Mouse (Mus musculus): ENCODE data around the gene Gm21188. TPM values are rescaled to one million over a fixed set of nuclear protein-coding genes. Genes with fewer than 3 reads are reported as not detected.
"Not testable (repeated sequence)": the region's sequence is repeated elsewhere in the genome, so short reads cannot be mapped to it uniquely, and the experiment has no call there.

Gm21188 gene
- polyA plus RNA-seq, 1 experiment from 2014 or later, result not detected

- not testable (repeated sequence) for H3K4me2 ChIP-seq (ENCODE audit: low read depth, low read length); H3K36me3 ChIP-seq (ENCODE audit: control insufficient read depth, insufficient read depth, low read length); H3K9ac ChIP-seq (replicated peaks; ENCODE audit: low read depth, low read length); H3K27ac ChIP-seq (ENCODE audit: low read depth, low read length); H3K27me3 ChIP-seq (ENCODE audit: control insufficient read depth, insufficient read depth, low read length); H3K4me3 ChIP-seq (ENCODE audit: low read depth, low read length); ATAC-seq (ENCODE audit: low read depth); H3K9me3 ChIP-seq (ENCODE audit: control insufficient read depth, low read length); H3K4me1 ChIP-seq (ENCODE audit: control insufficient read depth, insufficient read depth, low read length)
- no CpG with 5 or more reads among the region's 4 CpGs for WGBS
Observed at GRCm38 (mm10) chr13:120062903-120063302, 10.9 kb upstream of the Gm21188 start.

GRCm38 (mm10) chr13:120048608-120049007 lies 3.4 kb downstream of the Gm21188 start:
- not testable (repeated sequence) for H3K27me3 ChIP-seq (ENCODE audit: control insufficient read depth, insufficient read depth, low read length); H3K4me1 ChIP-seq (ENCODE audit: control insufficient read depth, insufficient read depth, low read length); H3K4me3 ChIP-seq (ENCODE audit: low read depth, low read length); H3K4me2 ChIP-seq (ENCODE audit: low read depth, low read length); H3K36me3 ChIP-seq (ENCODE audit: control insufficient read depth, insufficient read depth, low read length); ATAC-seq (ENCODE audit: low read depth); H3K27ac ChIP-seq (ENCODE audit: low read depth, low read length); H3K9me3 ChIP-seq (ENCODE audit: control insufficient read depth, low read length); H3K9ac ChIP-seq (replicated peaks; ENCODE audit: low read depth, low read length)
- no CpG with 5 or more reads among the region's 5 CpGs for WGBS

GRCm38 (mm10) chr13:120048186-120048585 lies 3.8 kb downstream of the Gm21188 start:
- not testable (repeated sequence) for H3K9ac ChIP-seq (replicated peaks; ENCODE audit: low read depth, low read length); H3K27me3 ChIP-seq (ENCODE audit: control insufficient read depth, insufficient read depth, low read length); H3K4me1 ChIP-seq (ENCODE audit: control insufficient read depth, insufficient read depth, low read length); H3K9me3 ChIP-seq (ENCODE audit: control insufficient read depth, low read length); H3K4me3 ChIP-seq (ENCODE audit: low read depth, low read length); H3K36me3 ChIP-seq (ENCODE audit: control insufficient read depth, insufficient read depth, low read length); H3K27ac ChIP-seq (ENCODE audit: low read depth, low read length); ATAC-seq (ENCODE audit: low read depth); H3K4me2 ChIP-seq (ENCODE audit: low read depth, low read length)
- no CpG with 5 or more reads among the region's 2 CpGs for WGBS

- not testable (repeated sequence) for H3K36me3 ChIP-seq (ENCODE audit: control insufficient read depth, insufficient read depth, low read length); H3K4me3 ChIP-seq (ENCODE audit: low read depth, low read length); H3K27ac ChIP-seq (ENCODE audit: low read depth, low read length); H3K4me2 ChIP-seq (ENCODE audit: low read depth, low read length); H3K4me1 ChIP-seq (ENCODE audit: control insufficient read depth, insufficient read depth, low read length); H3K9me3 ChIP-seq (ENCODE audit: control insufficient read depth, low read length); H3K27me3 ChIP-seq (ENCODE audit: control insufficient read depth, insufficient read depth, low read length); H3K9ac ChIP-seq (replicated peaks; ENCODE audit: low read depth, low read length)
- WGBS, result under 1% methylated on average over 14 of the region's 40 CpGs
- ATAC-seq (ENCODE audit: low read depth), result peak; percentile 44
Observed at GRCm38 (mm10) chr13:120046422-120047209, 5.4 kb downstream of the Gm21188 start.

GRCm38 (mm10) chr13:120041145-120041544 lies 10.8 kb downstream of the Gm21188 start:
- H3K4me2 ChIP-seq (ENCODE audit: low read depth, low read length); H3K9me3 ChIP-seq (ENCODE audit: control insufficient read depth, low read length); H3K36me3 ChIP-seq (ENCODE audit: control insufficient read depth, insufficient read depth, low read length); H3K4me1 ChIP-seq (ENCODE audit: control insufficient read depth, insufficient read depth, low read length); H3K27ac ChIP-seq (ENCODE audit: low read depth, low read length); H3K9ac ChIP-seq (replicated peaks; ENCODE audit: low read depth, low read length); H3K27me3 ChIP-seq (ENCODE audit: control insufficient read depth, insufficient read depth, low read length); H3K4me3 ChIP-seq (ENCODE audit: low read depth, low read length): not testable (repeated sequence)
- no CpG with 5 or more reads among the region's 1 CpGs for WGBS
- peak; percentile 60; the same call in 1 of the 2 replicates for ATAC-seq (ENCODE audit: low read depth)

GRCm38 (mm10) chr13:120037881-120038280 lies 14.1 kb downstream of the Gm21188 start:
- not testable (repeated sequence) for H3K4me1 ChIP-seq (ENCODE audit: control insufficient read depth, insufficient read depth, low read length); H3K27me3 ChIP-seq (ENCODE audit: control insufficient read depth, insufficient read depth, low read length); ATAC-seq (ENCODE audit: low read depth); H3K9me3 ChIP-seq (ENCODE audit: control insufficient read depth, low read length); H3K27ac ChIP-seq (ENCODE audit: low read depth, low read length); H3K36me3 ChIP-seq (ENCODE audit: control insufficient read depth, insufficient read depth, low read length); H3K9ac ChIP-seq (replicated peaks; ENCODE audit: low read depth, low read length); H3K4me2 ChIP-seq (ENCODE audit: low read depth, low read length); H3K4me3 ChIP-seq (ENCODE audit: low read depth, low read length)
- WGBS, result 5% methylated on average over 6 of the region's 6 CpGs

GRCm38 (mm10) chr13:120036577-120037115 lies 15.3 kb downstream of the Gm21188 start:
- ATAC-seq (ENCODE audit: low read depth); H3K36me3 ChIP-seq (ENCODE audit: control insufficient read depth, insufficient read depth, low read length); H3K27ac ChIP-seq (ENCODE audit: low read depth, low read length); H3K4me1 ChIP-seq (ENCODE audit: control insufficient read depth, insufficient read depth, low read length); H3K9ac ChIP-seq (replicated peaks; ENCODE audit: low read depth, low read length); H3K9me3 ChIP-seq (ENCODE audit: control insufficient read depth, low read length); H3K4me2 ChIP-seq (ENCODE audit: low read depth, low read length); H3K27me3 ChIP-seq (ENCODE audit: control insufficient read depth, insufficient read depth, low read length); H3K4me3 ChIP-seq (ENCODE audit: low read depth, low read length): not testable (repeated sequence)
- 1% methylated on average over 23 of the region's 25 CpGs for WGBS

GRCm38 (mm10) chr13:120035151-120035550 lies 16.8 kb downstream of the Gm21188 start:
- not testable (repeated sequence) for H3K4me2 ChIP-seq (ENCODE audit: low read depth, low read length); H3K36me3 ChIP-seq (ENCODE audit: control insufficient read depth, insufficient read depth, low read length); H3K27me3 ChIP-seq (ENCODE audit: control insufficient read depth, insufficient read depth, low read length); H3K4me3 ChIP-seq (ENCODE audit: low read depth, low read length); H3K27ac ChIP-seq (ENCODE audit: low read depth, low read length); H3K9ac ChIP-seq (replicated peaks; ENCODE audit: low read depth, low read length); H3K9me3 ChIP-seq (ENCODE audit: control insufficient read depth, low read length); H3K4me1 ChIP-seq (ENCODE audit: control insufficient read depth, insufficient read depth, low read length)
- under 1% methylated on average over 10 of the region's 18 CpGs for WGBS
- ATAC-seq (ENCODE audit: low read depth), result 0 out of 2 replicates have a peak, but pooled peaks have one; percentile 34

GRCm38 (mm10) chr13:120034637-120035036 lies 17.4 kb downstream of the Gm21188 start:
- 0% methylated on average over 3 of the region's 10 CpGs for WGBS
- not testable (repeated sequence) for H3K4me2 ChIP-seq (ENCODE audit: low read depth, low read length); H3K36me3 ChIP-seq (ENCODE audit: control insufficient read depth, insufficient read depth, low read length); H3K9me3 ChIP-seq (ENCODE audit: control insufficient read depth, low read length); H3K4me3 ChIP-seq (ENCODE audit: low read depth, low read length); H3K27me3 ChIP-seq (ENCODE audit: control insufficient read depth, insufficient read depth, low read length); H3K4me1 ChIP-seq (ENCODE audit: control insufficient read depth, insufficient read depth, low read length); H3K9ac ChIP-seq (replicated peaks; ENCODE audit: low read depth, low read length); H3K27ac ChIP-seq (ENCODE audit: low read depth, low read length)
- peak; percentile 65; the same call in 1 of the 2 replicates for ATAC-seq (ENCODE audit: low read depth)

All from neural tube, embryonic 14.5 days (tissue).